Mouse (Mus musculus) heart, embryonic 13.5 days (tissue): ENCODE results near the gene Maml3. TPM values are rescaled to one million over a fixed set of nuclear protein-coding genes. Genes with fewer than 3 reads are reported as not detected.

ENCODE experiments used
- ATAC-seq: fragments of 200-750 bp; cut with Nextera tagmentation; 2 replicates; pipeline ENCODE4 v1.8.0; 2017; ENCODE audit warnings: moderate TSS enrichment; ENCODE audit not compliant: insufficient number of reproducible peaks, low FRiP score, low TSS enrichment; ENCODE audit errors: extremely low read depth
- H3K27ac ChIP-seq: fragments of 300-500 bp; sonication (generic); replicated peaks from 2 replicates; pipeline ENCODE4 v1.5.1; 2015; ENCODE audit warnings: moderate library complexity, mild to moderate bottlenecking, inconsistent platforms
- H3K27me3 ChIP-seq: fragments of 300-500 bp; sonication (generic); replicated peaks from 2 replicates; pipeline ENCODE4 v1.6.1; 2015; ENCODE audit warnings: mild to moderate bottlenecking, inconsistent platforms
- H3K36me3 ChIP-seq: fragments of 300-500 bp; sonication (generic); 2 replicates; pipeline ENCODE4 v1.6.1; 2015; ENCODE audit warnings: mild to moderate bottlenecking, inconsistent platforms
- H3K4me1 ChIP-seq: fragments of 300-500 bp; sonication (generic); 2 replicates; pipeline ENCODE4 v1.6.1; 2015; ENCODE audit warnings: inconsistent platforms
- H3K4me2 ChIP-seq: fragments of 300-500 bp; sonication (generic); 2 replicates; pipeline ENCODE4 v1.6.1; 2015; ENCODE audit warnings: inconsistent platforms, mild to moderate bottlenecking, moderate library complexity
- H3K4me3 ChIP-seq: fragments of 300-500 bp; sonication (generic); 2 replicates; pipeline ENCODE4 v1.5.1; 2015; ENCODE audit warnings: moderate library complexity, mild to moderate bottlenecking, inconsistent platforms
- H3K9ac ChIP-seq: fragments of 300-500 bp; sonication (generic); 2 replicates; pipeline ENCODE4 v1.6.1; 2015; ENCODE audit warnings: inconsistent platforms, mild to moderate bottlenecking, moderate library complexity
- H3K9me3 ChIP-seq: fragments of 300-500 bp; sonication (generic); 2 replicates; pipeline ENCODE4 v1.6.1; 2016; ENCODE audit warnings: inconsistent platforms
- WGBS: fragments of 180-500 bp; shearing (Covaris S2); methylation state at CpG from one replicate; pipeline ENCODE4 v1.1.7; 2015; ENCODE audit warnings: mixed read lengths; 5-methylcytosine and 5-hydroxymethylcytosine counted together
- polyA plus RNA-seq: library from polyadenylated mRNA; unstranded; fragments of >200 nt; fragmentation: Nextera tagmentation; extraction: Ambion mirVana; gene quantifications from 2 replicates; pipeline ENCODE4 v1.2.1, GENCODE M21; 2015

Maml3 gene
- polyA plus RNA-seq, 1 experiment from 2014 or later: 2.1 TPM

- under 1% methylated on average over 16 of the region's 16 CpGs for WGBS
- Histone ChIP-seq H3K9ac (peak overlapping the region; percentile 93), H3K4me2 (peak overlapping the region; percentile 91), H3K36me3 (no peaks in the 10 kb centered on the region), H3K4me1 (peaks cover 7% of the 10 kb centered on the region), H3K27ac (peak overlapping the region; percentile 100), H3K4me3 (peak overlapping the region; percentile 84), H3K27me3 (no peaks in the 10 kb centered on the region), H3K9me3 (no peaks in the 10 kb centered on the region)
- ATAC-seq: no peak
Measured at GRCm38 (mm10) chr3:52104208-52104607, 668 bp downstream of the Maml3 start.

- no peak for ATAC-seq
- peaks cover 7% of the 10 kb centered on the region for H3K4me1 ChIP-seq
- WGBS: under 1% methylated on average over 55 of the region's 55 CpGs
- no peaks in the 10 kb centered on the region for H3K9me3 ChIP-seq
- H3K9ac ChIP-seq: peak overlapping the region; percentile 93
- H3K4me3 ChIP-seq: peak overlapping the region; percentile 84
- H3K4me2 ChIP-seq: peak overlapping the region; percentile 91
- no peaks in the 10 kb centered on the region for H3K27me3 ChIP-seq
- H3K27ac ChIP-seq: peak overlapping the region; percentile 100
- no peaks in the 10 kb centered on the region for H3K36me3 ChIP-seq
Measured at GRCm38 (mm10) chr3:52103531-52104181, 1.2 kb downstream of the Maml3 start.

DNA sequence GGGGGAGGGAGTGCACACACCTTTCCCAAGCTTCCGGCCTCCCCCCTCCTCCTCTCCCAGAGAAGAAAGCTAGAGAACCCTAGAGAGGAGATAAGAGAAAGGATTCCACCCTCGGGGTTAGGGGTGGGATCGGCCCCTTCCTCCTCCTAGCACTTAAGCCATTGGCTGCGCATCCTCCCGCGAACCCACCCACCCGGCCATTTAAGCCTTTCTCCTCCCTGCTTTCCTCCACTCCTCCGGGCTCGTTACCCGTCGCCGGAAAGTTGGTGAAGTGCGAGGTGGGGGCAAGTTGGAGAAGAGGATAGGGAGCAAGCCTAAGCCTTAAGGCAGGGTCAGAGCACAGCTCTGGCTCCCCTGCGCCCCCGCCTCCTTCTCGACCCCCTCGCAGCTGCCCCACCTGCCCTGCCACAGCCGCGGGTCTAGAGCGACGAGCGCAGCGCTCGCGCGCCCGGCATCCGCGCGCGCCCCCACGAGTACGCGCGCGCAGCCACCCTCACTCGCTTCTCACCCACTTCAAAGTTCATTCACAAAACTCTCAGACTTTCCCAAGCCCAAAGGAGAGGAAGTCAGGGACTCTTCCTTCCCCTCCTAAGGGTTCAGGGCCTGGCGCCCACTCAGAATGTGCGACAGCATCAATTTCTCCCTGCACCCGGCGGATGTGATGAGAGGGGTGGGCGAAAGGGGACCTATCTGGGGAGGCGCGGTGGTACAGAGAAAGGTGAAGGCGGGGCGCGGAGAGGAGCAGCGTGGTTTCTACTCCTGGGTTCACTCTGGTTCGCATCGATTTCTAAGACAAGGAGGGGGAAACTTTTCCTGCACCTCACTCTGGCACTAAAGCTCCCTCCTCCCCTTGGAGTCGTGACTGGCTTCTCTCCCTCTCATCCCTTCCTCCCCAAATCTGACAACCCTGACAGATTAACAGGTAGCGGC, 2.0 kb downstream of the Maml3 start:
- H3K4me1 ChIP-seq: peaks cover 7% of the 10 kb centered on the region
- H3K4me3 ChIP-seq: peak overlapping the region; percentile 84
- H3K36me3 ChIP-seq: no peaks in the 10 kb centered on the region
- peak overlapping the region; percentile 100 for H3K27ac ChIP-seq
- WGBS: under 1% methylated on average over 52 of the region's 52 CpGs
- ATAC-seq: peak; percentile 59; the same call in 1 of the 2 replicates
- no peaks in the 10 kb centered on the region for H3K27me3 ChIP-seq
- H3K9ac ChIP-seq: peak overlapping the region; percentile 93
- H3K9me3 ChIP-seq: no peaks in the 10 kb centered on the region
- H3K4me2 ChIP-seq: peak overlapping the region; percentile 91

- H3K4me2 ChIP-seq: peak overlapping the region; percentile 91
- peak overlapping the region; percentile 100 for H3K27ac ChIP-seq
- under 1% methylated on average over 39 of the region's 57 CpGs for WGBS
- no peaks in the 10 kb centered on the region for H3K36me3 ChIP-seq
- H3K4me3 ChIP-seq: peak overlapping the region; percentile 84
- H3K4me1 ChIP-seq: peaks cover 7% of the 10 kb centered on the region
- ATAC-seq: peak; percentile 82
- H3K27me3 ChIP-seq: no peaks in the 10 kb centered on the region
- no peaks in the 10 kb centered on the region for H3K9me3 ChIP-seq
- peak overlapping the region; percentile 93 for H3K9ac ChIP-seq
Measured at GRCm38 (mm10) chr3:52101977-52102600, 2.8 kb downstream of the Maml3 start.

GRCm38 (mm10) chr3:52101401-52101976, 3.4 kb downstream of the Maml3 start:
- Histone ChIP-seq H3K9me3 (no peaks in the 10 kb centered on the region), H3K9ac (peak overlapping the region; percentile 93), H3K27me3 (no peaks in the 10 kb centered on the region), H3K27ac (peak overlapping the region; percentile 100), H3K36me3 (no peaks in the 10 kb centered on the region), H3K4me2 (peak overlapping the region; percentile 91), H3K4me3 (peak overlapping the region; percentile 84), H3K4me1 (peaks cover 7% of the 10 kb centered on the region)
- 2% methylated on average over 14 of the region's 14 CpGs for WGBS
- ATAC-seq: no peak

DNA sequence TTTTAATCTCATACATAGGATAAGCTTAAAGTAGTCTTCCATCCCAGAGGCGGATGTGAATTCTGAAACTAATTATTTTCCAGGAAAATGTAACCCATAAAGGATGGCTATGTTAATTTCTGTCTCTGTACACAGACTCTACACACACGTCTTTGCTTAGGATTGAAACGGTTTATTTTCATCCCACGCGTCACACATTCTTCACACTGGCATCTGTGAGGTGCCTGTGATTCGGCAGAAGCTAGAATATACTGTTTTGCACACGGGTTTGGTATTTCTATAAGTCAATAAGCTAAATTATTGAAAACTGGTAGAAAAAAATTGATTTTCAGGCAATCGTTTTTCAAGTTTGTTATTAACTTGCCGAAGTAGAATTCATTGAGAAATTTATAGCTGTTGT, 4.0 kb downstream of the Maml3 start:
- H3K27ac ChIP-seq: no peak overlapping the region; the same call in 1 of the 2 replicates
- WGBS: 41% methylated on average over 9 of the region's 9 CpGs
- H3K9ac ChIP-seq: peak overlapping the region; percentile 93
- peak overlapping the region; percentile 84 for H3K4me3 ChIP-seq
- peak overlapping the region; percentile 91 for H3K4me2 ChIP-seq
- no peak for ATAC-seq
- peaks cover 7% of the 10 kb centered on the region for H3K4me1 ChIP-seq
- no peaks in the 10 kb centered on the region for H3K36me3 ChIP-seq
- H3K9me3 ChIP-seq: no peaks in the 10 kb centered on the region
- H3K27me3 ChIP-seq: no peaks in the 10 kb centered on the region

GRCm38 (mm10) chr3:52100306-52100705, 4.6 kb downstream of the Maml3 start:
- H3K4me3 ChIP-seq: no peak overlapping the region
- no peak for ATAC-seq
- no peaks in the 10 kb centered on the region for H3K9me3 ChIP-seq
- peaks cover 7% of the 10 kb centered on the region for H3K4me1 ChIP-seq
- H3K27ac ChIP-seq: no peak overlapping the region
- H3K27me3 ChIP-seq: no peaks in the 10 kb centered on the region
- no peak overlapping the region for H3K4me2 ChIP-seq
- H3K9ac ChIP-seq: no peak overlapping the region
- 80% methylated on average over 4 of the region's 4 CpGs for WGBS
- no peaks in the 10 kb centered on the region for H3K36me3 ChIP-seq

GRCm38 (mm10) chr3:52099286-52099685, 5.6 kb downstream of the Maml3 start:
- Histone ChIP-seq H3K4me3 (no peak overlapping the region), H3K4me2 (no peak overlapping the region), H3K9me3 (no peaks in the 10 kb centered on the region), H3K27ac (no peak overlapping the region), H3K9ac (no peak overlapping the region), H3K4me1 (peaks cover 7% of the 10 kb centered on the region), H3K27me3 (no peaks in the 10 kb centered on the region), H3K36me3 (no peaks in the 10 kb centered on the region)
- ATAC-seq: no peak
- WGBS: 78% methylated on average over 1 of the region's 1 CpGs

- no peak overlapping the region for H3K4me3 ChIP-seq
- peak overlapping the region; percentile 22 for H3K4me2 ChIP-seq
- H3K9me3 ChIP-seq: no peaks in the 10 kb centered on the region
- H3K36me3 ChIP-seq: no peaks in the 10 kb centered on the region
- peaks cover 48% of the 10 kb centered on the region for H3K4me1 ChIP-seq
- WGBS: 30% methylated on average over 7 of the region's 7 CpGs
- H3K27me3 ChIP-seq: no peaks in the 10 kb centered on the region
- ATAC-seq: no peak
- peak overlapping the region; percentile 30; the same call in 1 of the 2 replicates for H3K9ac ChIP-seq
- peak overlapping the region; percentile 48 for H3K27ac ChIP-seq
Measured at GRCm38 (mm10) chr3:52091261-52091797, 13.5 kb downstream of the Maml3 start.

GRCm38 (mm10) chr3:52090230-52090873, 14.5 kb downstream of the Maml3 start:
- no peak for ATAC-seq
- H3K27me3 ChIP-seq: no peaks in the 10 kb centered on the region
- peak overlapping the region; percentile 22 for H3K4me2 ChIP-seq
- H3K4me3 ChIP-seq: no peak overlapping the region
- peaks cover 48% of the 10 kb centered on the region for H3K4me1 ChIP-seq
- H3K36me3 ChIP-seq: no peaks in the 10 kb centered on the region
- H3K27ac ChIP-seq: peak overlapping the region; percentile 4; the same call in 1 of the 2 replicates
- no peak overlapping the region for H3K9ac ChIP-seq
- WGBS: 32% methylated on average over 8 of the region's 8 CpGs
- H3K9me3 ChIP-seq: no peaks in the 10 kb centered on the region
